Mouse (Mus musculus) layer of hippocampus, adult 18-20 months (tissue): ENCODE measurements around the gene Fblim1. TPM values are rescaled to one million over a fixed set of nuclear protein-coding genes. Genes with fewer than 3 reads are reported as not detected.

ENCODE experiments used
- DNase-seq, 2 experiments: peaks; one replicate each; pipeline ENCODE4 v3.0.0; 2022; ENCODE audit warnings: low spot score in 2 of 2
- total RNA-seq, 2 experiments: library from RNA; stranded (reverse); gene quantifications; 2 replicates each; pipeline ENCODE4 v1.2.3; 2021

Gene Fblim1
- total RNA-seq, 2 experiments from 2014 or later = 0.61 to 0.74 TPM

GRCm38 (mm10) chr4:141601148-141601862 lies 4.6 kb downstream of the Fblim1 start:
- DNase-seq = no peak

GRCm38 (mm10) chr4:141600364-141600763 lies 5.5 kb downstream of the Fblim1 start:
- DNase-seq = no peak

- DNase-seq = no peak
Measured at GRCm38 (mm10) chr4:141599251-141600141, 6.4 kb downstream of the Fblim1 start.

- DNase-seq = no peak
Measured at GRCm38 (mm10) chr4:141598894-141599250, 7.0 kb downstream of the Fblim1 start.

GRCm38 (mm10) chr4:141598199-141598893 lies 7.5 kb downstream of the Fblim1 start:
- DNase-seq = no peak

GRCm38 (mm10) chr4:141596700-141597328 lies 9.1 kb downstream of the Fblim1 start:
- DNase-seq = no peak

- no peak for DNase-seq
Measured at GRCm38 (mm10) chr4:141595605-141596268, 10.2 kb downstream of the Fblim1 start.

- no peak for DNase-seq
Measured at GRCm38 (mm10) chr4:141595138-141595537, 10.8 kb downstream of the Fblim1 start.

GRCm38 (mm10) chr4:141591547-141591946 lies 14.3 kb downstream of the Fblim1 start:
- no peak for DNase-seq

GRCm38 (mm10) chr4:141583919-141584318 lies 22.0 kb downstream of the Fblim1 start:
- DNase-seq = no peak

- DNase-seq = no peak
Measured at GRCm38 (mm10) chr4:141581051-141581450, 24.8 kb downstream of the Fblim1 start.

GRCm38 (mm10) chr4:141578833-141579232 lies 27.1 kb downstream of the Fblim1 start:
- no peak for DNase-seq

- DNase-seq = no peak
Measured at GRCm38 (mm10) chr4:141576877-141577276, 29.0 kb downstream of the Fblim1 start.

GRCm38 (mm10) chr4:141576404-141576803 lies 29.5 kb downstream of the Fblim1 start:
- no peak for DNase-seq

GRCm38 (mm10) chr4:141574789-141575702 lies 30.9 kb downstream of the Fblim1 start:
- DNase-seq = peak; percentile 58 to 84

- no peak for DNase-seq
Measured at GRCm38 (mm10) chr4:141573359-141573966, 32.4 kb downstream of the Fblim1 start.

GRCm38 (mm10) chr4:141572668-141573358 lies 33.1 kb downstream of the Fblim1 start:
- no peak for DNase-seq

- no peak for DNase-seq
Measured at GRCm38 (mm10) chr4:141571934-141572333, 34.0 kb downstream of the Fblim1 start.

GRCm38 (mm10) chr4:141571337-141571739 lies 34.6 kb downstream of the Fblim1 start:
- DNase-seq = no peak
